Mouse (Mus musculus) thymus, postnatal 0 days (tissue): ENCODE data around the gene Scrn1. TPM values are rescaled to one million over a fixed set of nuclear protein-coding genes. Genes with fewer than 3 reads are reported as not detected.

Source experiments
- DNase-seq: peaks from one replicate; pipeline ENCODE4 v3.0.0-alpha.2; 2015; ENCODE audit warnings: low spot score
- polyA plus RNA-seq: library from polyadenylated mRNA; unstranded; fragments of >200 nt; fragmentation: Nextera tagmentation; extraction: Ambion mirVana; gene quantifications from 2 replicates; pipeline ENCODE4 v1.2.1, GENCODE M21; 2015

Scrn1 gene
- polyA plus RNA-seq, 1 experiment from 2014 or later: 0.98 TPM

DNA sequence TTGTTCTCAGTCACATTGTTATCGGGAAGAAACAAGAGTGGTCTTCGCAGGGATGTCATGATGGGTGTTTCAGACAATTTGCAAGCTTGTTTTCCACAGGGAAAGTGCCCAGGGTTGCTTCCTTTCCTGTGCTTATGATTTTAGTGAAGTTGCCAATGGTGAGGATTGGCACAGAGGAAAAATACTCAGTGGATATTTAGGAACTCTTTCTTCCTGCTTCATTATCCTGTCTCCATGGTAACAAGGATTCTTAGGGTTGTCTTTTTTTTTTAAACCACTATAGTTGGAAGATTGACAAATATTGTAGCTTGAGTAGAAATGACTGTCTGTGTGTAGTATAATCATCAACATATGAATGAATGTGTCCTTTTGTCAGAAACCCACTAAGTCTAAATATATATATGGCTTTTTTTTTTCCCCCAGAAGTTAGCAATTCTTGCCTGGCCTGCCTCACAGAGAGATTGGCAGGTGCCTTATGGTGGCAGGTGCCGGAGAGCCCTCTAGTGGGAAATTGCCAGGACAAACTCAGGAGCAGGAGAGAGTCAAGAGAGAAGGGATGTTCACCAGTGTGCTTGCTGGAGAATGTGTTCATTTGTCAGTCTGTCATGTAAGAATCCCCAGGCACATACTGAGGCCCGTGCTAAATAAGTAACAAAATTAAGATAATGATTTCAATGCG is 87.5 kb downstream of the Scrn1 start:
- no peak for DNase-seq

- no peak for DNase-seq
Observed at GRCm38 (mm10) chr6:54475926-54476667, 90.2 kb downstream of the Scrn1 start.

DNA sequence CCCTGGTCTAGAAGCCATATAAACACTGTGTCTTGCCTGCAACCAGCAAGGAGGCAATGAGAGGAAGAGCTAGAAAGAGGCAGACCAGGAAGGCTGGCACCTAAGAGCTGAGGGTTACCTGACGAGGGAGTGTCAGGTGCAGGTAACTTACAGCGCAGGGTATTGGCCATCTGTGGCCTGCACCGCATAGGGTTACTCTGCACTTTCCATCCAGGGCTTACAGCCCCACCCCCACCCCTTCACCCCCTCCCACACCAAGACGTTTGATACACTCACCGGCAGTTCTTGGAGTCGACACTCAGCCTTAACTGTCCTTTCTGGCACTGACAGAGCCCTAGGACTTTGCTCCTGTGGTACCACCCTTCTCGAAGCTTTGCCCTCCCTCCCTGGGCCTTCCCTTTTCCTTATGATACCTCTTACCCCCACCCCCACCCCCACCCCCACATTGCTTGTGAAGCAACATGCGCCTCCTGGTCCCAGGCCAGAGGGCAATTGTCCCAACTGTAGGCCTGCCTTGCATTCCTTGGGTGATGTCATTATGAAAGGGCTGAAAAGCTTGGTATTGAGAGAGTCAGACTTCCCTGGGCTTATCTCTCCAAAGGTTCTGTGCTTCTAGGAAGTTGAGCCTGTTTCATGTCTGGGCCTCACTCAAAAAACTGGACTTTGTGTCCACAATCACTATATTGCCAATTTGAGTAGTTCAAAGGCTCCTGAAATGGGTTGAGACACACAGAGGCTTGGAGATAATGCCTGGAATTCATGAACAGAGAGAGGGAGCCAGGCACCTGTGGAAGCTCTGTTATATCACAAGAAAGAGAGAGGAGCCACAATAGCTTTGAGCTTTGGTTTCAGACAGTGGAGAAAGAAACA is 93.2 kb downstream of the Scrn1 start:
- no peak for DNase-seq

- DNase-seq: no peak
Observed at GRCm38 (mm10) chr6:54471866-54472265, 94.4 kb downstream of the Scrn1 start.

DNA sequence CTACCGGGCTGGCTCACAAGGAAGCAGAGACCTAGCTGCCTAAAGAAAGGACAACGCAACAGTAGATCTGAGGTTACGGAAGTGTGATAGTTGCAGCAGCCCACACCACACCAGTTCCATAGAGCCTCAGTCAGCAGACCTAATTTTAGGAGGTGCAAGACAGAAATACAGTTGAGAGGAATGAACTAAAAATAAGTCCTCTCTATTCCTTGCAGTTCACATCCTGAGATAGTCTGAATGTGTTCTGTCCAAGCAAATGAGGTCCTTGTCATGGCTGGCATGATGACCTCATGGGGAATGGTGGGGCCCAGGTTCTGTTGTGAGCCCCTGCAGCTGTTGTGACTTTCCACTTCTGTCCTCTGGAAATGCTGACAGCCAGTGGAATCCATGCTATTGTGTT is 98.9 kb downstream of the Scrn1 start:
- no peak for DNase-seq

- DNase-seq: no peak
Observed at GRCm38 (mm10) chr6:54464926-54465325, 101.4 kb downstream of the Scrn1 start.

GRCm38 (mm10) chr6:54463701-54464458 is 102.4 kb downstream of the Scrn1 start:
- no peak for DNase-seq

- no peak for DNase-seq
Observed at GRCm38 (mm10) chr6:54462766-54463165, 103.5 kb downstream of the Scrn1 start.

- no peak for DNase-seq
Observed at GRCm38 (mm10) chr6:54460915-54461671, 105.2 kb downstream of the Scrn1 start.

DNA sequence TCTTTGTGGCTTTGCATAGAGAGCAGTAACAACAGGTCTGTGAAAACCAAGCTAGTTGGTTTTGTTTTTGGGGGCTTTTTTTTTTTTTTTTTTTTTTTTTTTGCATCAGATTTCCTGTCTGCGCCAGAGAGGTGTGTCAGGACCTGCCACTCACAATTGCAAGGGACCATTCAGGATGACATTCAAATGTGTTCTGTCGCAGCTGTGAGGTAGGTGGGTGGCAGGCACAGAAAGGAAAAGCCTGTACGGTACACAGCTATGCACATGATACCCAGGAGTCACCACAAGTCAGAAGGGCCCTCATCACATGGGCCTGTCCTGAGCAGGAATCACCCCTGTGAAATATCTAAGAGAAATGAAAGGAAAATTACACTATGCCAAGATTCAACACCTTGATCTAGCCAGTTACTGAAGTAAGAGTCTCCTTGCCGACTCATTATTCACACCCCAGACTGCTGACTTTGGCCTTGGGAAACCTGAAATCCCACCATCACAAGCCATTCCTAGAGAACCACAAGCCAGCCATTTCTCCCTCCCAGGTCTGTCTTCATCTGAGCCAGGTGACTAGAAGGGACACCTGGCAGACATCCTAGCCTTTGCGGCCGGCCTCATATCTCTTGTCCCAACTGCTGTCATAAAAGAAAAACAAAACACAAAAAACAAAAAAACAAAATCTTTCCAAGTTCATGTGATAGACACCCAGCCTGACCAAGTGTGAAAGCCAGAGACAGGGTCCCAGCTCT is 105.9 kb downstream of the Scrn1 start:
- DNase-seq: peak; percentile 5

DNA sequence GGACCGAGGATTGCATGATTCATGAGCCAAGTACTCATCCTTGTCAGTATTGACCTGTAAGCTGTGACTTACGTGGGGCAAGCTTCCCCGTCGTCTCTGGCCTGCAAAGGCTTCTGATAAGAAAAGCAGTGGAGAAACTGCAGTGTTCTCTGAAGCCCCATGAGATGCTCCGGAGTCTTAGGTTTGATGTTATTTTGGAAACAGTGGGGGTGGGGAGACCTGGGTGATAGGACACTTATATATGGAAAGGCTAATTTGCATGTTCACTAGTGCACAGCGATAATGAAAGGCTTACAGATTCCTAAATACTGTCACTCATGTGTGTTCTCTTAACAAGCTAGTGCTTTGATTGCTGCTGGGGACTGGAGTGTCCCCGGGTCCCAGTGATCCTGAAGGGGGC is 106.6 kb downstream of the Scrn1 start:
- no peak for DNase-seq

Other genes with a start within 250 kb of the Scrn1 start
- 0.91 and 1.4 TPM in 2 replicates for gene Prr15, start 240.7 kb downstream of the Scrn1 start, polyA plus RNA-seq
- gene Wipf3, start 136.9 kb downstream of the Scrn1 start, polyA plus RNA-seq: 0.31 and 0.46 TPM in 2 replicates
- gene Plekha8, start 28.6 kb upstream of the Scrn1 start, polyA plus RNA-seq: 1.7 TPM in 2 replicates
- 2.7 and 3.7 TPM in 2 replicates for gene Fkbp14, start 30.8 kb upstream of the Scrn1 start, polyA plus RNA-seq
- 5.8 and 6.7 TPM in 2 replicates for gene Mturn, start 115.1 kb upstream of the Scrn1 start, polyA plus RNA-seq